In the genomic region with DNA sequence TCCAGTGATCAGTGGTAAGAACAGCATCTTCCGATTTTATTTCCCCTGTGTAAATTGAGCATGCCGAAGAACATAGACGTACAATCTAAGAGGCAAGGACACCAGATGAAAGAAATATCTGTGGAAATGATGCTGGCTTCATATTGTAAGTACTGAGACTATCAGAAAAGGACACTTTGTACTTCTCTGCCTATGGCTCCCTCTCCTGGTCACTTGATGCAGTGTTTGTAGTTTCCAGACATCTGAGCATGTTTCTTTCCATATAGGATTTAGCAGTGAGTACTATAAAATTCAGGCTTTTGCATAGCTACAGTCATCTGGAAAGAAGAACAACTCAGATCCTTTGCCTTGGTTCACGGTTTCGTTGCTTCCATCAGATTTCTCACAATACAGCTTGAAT, we compare ENCODE assay signal across 7 mouse cellular contexts.
A peak's percentile ranks its signal among the peaks of the same experiment; 100 is the strongest.
DNase-seq lines count a peak whose midpoint lies in the region; ATAC-seq and TF ChIP-seq lines count a peak whose summit lies in the region.
"Not testable (repeated sequence)": the region's sequence is repeated elsewhere in the genome, so short reads cannot be mapped to it uniquely, and the experiment has no call there.

No protein-coding gene starts in this region.

- DNase-seq in 3T3-L1 (ENCODE audit: low read depth, low spot score) (peak; percentile 6), MEL (ENCODE audit: low read depth, low spot score) (peak; percentile 35)
- peak; percentile 34 for DNase-seq in embryo, embryonic 10.5 days (ENCODE audit: low spot score)
- peak; percentile 6 for DNase-seq in hindbrain, embryonic 11.5 days (ENCODE audit: low spot score)
- peak in 1 of 2 experiments; percentile 9 for DNase-seq in layer of hippocampus, adult 2 months (ENCODE audit: low spot score in 2 of 2)
- peak; percentile 39 for DNase-seq in lung, embryonic 14.5 days
- DNase-seq in right cerebral cortex, adult 18-20 months: peak; percentile 6

- H3K4me2 ChIP-seq in hindbrain, embryonic 11.5 days (replicated peaks; ENCODE audit: low read depth, low read length); lung, embryonic 14.5 days: not testable (repeated sequence)

- ATAC-seq in hindbrain, embryonic 11.5 days (ENCODE audit: low FRiP score); lung, embryonic 14.5 days (ENCODE audit: insufficient read depth): not testable (repeated sequence)

- H3K9me3 ChIP-seq in MEL (replicated peaks; ENCODE audit: insufficient read depth, low read length); hindbrain, embryonic 11.5 days (ENCODE audit: control insufficient read depth, low read length); lung, embryonic 14.5 days (ENCODE audit: low read depth, low read length): not testable (repeated sequence)

- H3K4me1 ChIP-seq in MEL (ENCODE audit: control insufficient read depth in 1 of 2, insufficient read depth in 2 of 2, low read length in 2 of 2); hindbrain, embryonic 11.5 days (replicated peaks; ENCODE audit: control insufficient read depth, insufficient read depth, low read length); lung, embryonic 14.5 days (ENCODE audit: insufficient read depth): not testable (repeated sequence)

- 76% methylated on average over 5 of the region's 5 CpGs for WGBS in hindbrain, embryonic 11.5 days
- WGBS in lung, embryonic 14.5 days: 69% methylated on average over 5 of the region's 5 CpGs

- peak; percentile 25 for TF ChIP-seq RAD21 in MEL (IDR thresholded peaks at IDR 0.05; ENCODE audit: low read depth, low read length)

- H3K27me3 ChIP-seq in MEL (ENCODE audit: control insufficient read depth in 1 of 2, insufficient read depth in 2 of 2, low read length in 2 of 2); hindbrain, embryonic 11.5 days (ENCODE audit: control insufficient read depth, insufficient read depth, low read length); lung, embryonic 14.5 days (ENCODE audit: insufficient read depth, low read length): not testable (repeated sequence)

- H3K9ac ChIP-seq in MEL (ENCODE audit: control insufficient read depth, low read depth, low read length, poor library complexity, severe bottlenecking); hindbrain, embryonic 11.5 days (ENCODE audit: low read depth, low read length); lung, embryonic 14.5 days: not testable (repeated sequence)

- H3K36me3 ChIP-seq in MEL (ENCODE audit: control insufficient read depth in 1 of 2, insufficient read depth in 2 of 2, low read length in 2 of 2); hindbrain, embryonic 11.5 days (ENCODE audit: control insufficient read depth, insufficient read depth, low read length); lung, embryonic 14.5 days (ENCODE audit: insufficient read depth): not testable (repeated sequence)

- not testable (repeated sequence) for TF ChIP-seq POLR2A in MEL (IDR thresholded peaks at IDR 0.05; ENCODE audit: control insufficient read depth in 1 of 2, insufficient read depth in 1 of 2, low read depth in 1 of 2, low read length in 2 of 2, poor library complexity in 1 of 2)

- not testable (repeated sequence) for H3K27ac ChIP-seq in MEL (ENCODE audit: control insufficient read depth, low read depth, low read length); hindbrain, embryonic 11.5 days (ENCODE audit: low read depth, low read length); layer of hippocampus, adult 2 months; lung, embryonic 14.5 days (ENCODE audit: low read depth)

- not testable (repeated sequence) for TF ChIP-seq EP300 in MEL (IDR thresholded peaks at IDR 0.05; ENCODE audit: low read depth in 1 of 2, low read length in 2 of 2)

- not testable (repeated sequence) for H3K4me3 ChIP-seq in MEL (ENCODE audit: control insufficient read depth in 1 of 2, insufficient read depth in 1 of 2, low read depth in 2 of 2, low read length in 2 of 2); hindbrain, embryonic 11.5 days (ENCODE audit: low read depth, low read length); layer of hippocampus, adult 2 months; lung, embryonic 14.5 days (ENCODE audit: low read depth, low read length)

- peak in 1 of 3 experiments; percentile 50; a peak in 2 of 6 replicates for TF ChIP-seq CTCF in MEL (IDR thresholded peaks at IDR 0.05 in 2 of 3, conservative IDR thresholded peaks at IDR 0.05 in 1 of 3; ENCODE audit: control insufficient read depth in 1 of 3, insufficient read depth in 1 of 3, low read depth in 2 of 3, low read length in 3 of 3, poor library complexity in 1 of 3, severe bottlenecking in 1 of 3)
- peak; percentile 45 for TF ChIP-seq CTCF in layer of hippocampus, adult 2 months (conservative IDR thresholded peaks at IDR 0.05)
- TF ChIP-seq CTCF in lung, embryonic 14.5 days (IDR thresholded peaks at IDR 0.05; ENCODE audit: low read depth): 0 out of 2 replicates have a peak, but pooled peaks have one; percentile 24

- not testable (repeated sequence) for H3K79me2 ChIP-seq in MEL (ENCODE audit: control insufficient read depth, insufficient read depth, low read length, poor library complexity)

TF ChIP-seq in MEL, 35 proteins besides CTCF, POLR2A, EP300 and RAD21:
- TF ChIP-seq SMC3 (IDR thresholded peaks at IDR 0.05; ENCODE audit: low read depth, low read length): peak; percentile 37
